Mouse (Mus musculus) heart, postnatal 36 days (tissue): Measurements from ENCODE around the gene Tulp3. TPM values are rescaled to one million over a fixed set of nuclear protein-coding genes. Genes with fewer than 3 reads are reported as not detected.

Experiments used
- DNase-seq, 2 experiments: peaks; one replicate each; pipeline ENCODE4 v3.0.0; 2021 to 2022
- intact Hi-C: fragments of 180-260 bp; cut with DNase I; formaldehyde crosslinking; loops from one replicate; pipeline ENCODE4 v1.15.1; 2025
- total RNA-seq, 2 experiments: library from RNA; stranded (reverse); gene quantifications; 2 replicates each; pipeline ENCODE4 v1.2.3; 2021

Tulp3 gene
- total RNA-seq, 2 experiments from 2014 or later = 6.4 to 7.6 TPM

DNA sequence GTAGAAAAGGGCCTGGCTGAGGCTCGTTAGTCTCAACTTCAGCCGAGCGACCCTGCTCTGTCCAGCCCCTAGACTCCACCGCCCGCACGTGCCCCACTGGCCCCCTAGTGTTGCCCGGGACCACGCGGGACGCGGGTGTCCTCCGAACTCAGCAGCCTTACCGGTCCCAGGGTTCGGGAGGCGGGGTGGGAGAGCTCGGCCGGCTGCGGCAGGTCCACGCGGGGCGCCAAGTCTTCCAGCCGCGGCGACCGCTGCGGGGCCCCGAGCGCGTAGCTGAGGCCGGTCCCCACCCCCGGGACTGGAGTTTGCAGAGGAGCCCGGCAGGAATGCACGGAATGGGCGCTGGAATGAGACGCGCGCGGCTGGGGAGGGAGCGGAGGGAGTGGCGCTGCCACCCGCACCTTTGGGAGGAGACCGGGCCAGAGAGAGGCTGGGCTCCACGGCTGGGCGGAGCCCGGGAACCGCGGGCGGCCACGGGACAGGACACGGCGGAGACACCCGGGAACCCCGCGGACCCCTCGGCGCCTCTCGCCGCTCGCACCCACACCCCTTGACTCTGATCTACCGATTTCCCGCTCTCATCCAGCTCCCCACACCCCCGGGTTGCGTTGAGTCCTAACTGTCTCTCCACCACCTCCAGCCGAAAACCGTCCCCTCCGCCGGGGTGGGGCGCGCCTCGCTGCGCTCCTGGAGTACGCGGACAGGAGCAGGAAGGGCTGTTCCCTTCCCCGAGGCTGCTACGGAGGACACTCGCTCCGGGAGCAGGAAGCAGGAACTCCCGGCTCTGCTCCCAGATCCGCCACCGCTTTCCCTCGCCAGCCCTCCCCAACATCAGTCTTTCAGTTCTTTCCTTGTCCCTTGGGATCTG is 55.3 kb downstream of the Tulp3 start, which contains the start of gene Tead4:
Tead4 (minus strand) TSS at position 690 of the 868 bp plus-strand sequence.
- DNase-seq = peak; percentile 71 to 83
- intact Hi-C loops = loop anchor here (10.0 kb wide), 1 partner anchor 336 kb away; no protein-coding TSS in a partner anchor

GRCm38 (mm10) chr6:128299292-128300133 is 56.1 kb downstream of the Tulp3 start:
- DNase-seq = peak in 1 of 2 experiments; percentile 12
- intact Hi-C loops = loop anchor here (5.0 to 10.0 kb wide), 2 partner anchors 37 to 335 kb away; no protein-coding TSS in a partner anchor

GRCm38 (mm10) chr6:128298246-128298645 is 57.4 kb downstream of the Tulp3 start:
- intact Hi-C loops = loop anchor here (5.0 kb wide), 1 partner anchor 36 kb away; no protein-coding TSS in a partner anchor

GRCm38 (mm10) chr6:128296750-128297393 is 58.8 kb downstream of the Tulp3 start:
- DNase-seq = peak in 1 of 2 experiments; percentile 36
- intact Hi-C loops = loop anchor here (5.0 kb wide), 1 partner anchor 35 kb away; no protein-coding TSS in a partner anchor

More at GRCm38 (mm10) chr6:128298246-128298645, 57.4 kb downstream of the Tulp3 start:
- no peak for DNase-seq

DNA sequence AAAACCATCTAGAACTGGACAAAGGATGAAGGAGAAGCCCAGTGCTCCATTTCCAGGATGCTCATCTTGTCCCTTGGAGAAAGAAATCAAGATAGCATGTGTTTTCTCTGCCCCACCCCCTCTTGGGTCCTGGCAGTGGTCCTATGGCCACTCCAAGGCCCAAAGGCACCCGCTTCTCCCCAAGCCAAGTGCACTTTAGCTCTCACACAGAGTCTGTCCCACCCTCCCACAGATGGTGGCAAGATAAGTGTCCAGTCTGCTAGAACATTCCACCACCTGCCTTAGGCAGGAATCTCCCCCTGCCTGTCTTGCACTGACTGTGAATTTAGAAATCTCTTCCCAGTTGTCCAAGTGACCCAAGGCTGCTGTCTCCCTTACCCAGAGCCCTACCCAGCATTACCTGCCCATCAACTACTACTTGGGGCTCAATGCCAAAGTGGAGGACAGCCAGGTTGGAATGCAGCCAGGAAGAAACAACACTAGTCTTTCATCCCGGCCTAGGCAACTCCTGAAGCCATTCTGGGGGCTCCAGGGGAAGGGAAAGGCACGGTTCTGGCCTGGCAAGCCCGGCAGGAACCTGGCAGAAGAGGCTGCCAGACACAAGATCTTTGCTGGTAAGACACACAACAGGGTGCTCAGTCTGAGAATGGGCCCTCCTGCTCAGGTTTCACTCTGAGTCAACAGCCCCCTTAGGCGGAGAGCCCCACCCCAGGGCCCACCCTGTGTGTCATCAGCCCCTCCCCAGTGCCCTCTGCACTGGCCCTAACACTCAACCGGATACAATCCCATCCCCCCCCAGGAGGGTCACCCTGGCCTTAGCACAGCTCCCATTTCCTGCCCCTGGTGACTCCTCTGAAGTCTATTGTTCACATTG is 59.5 kb downstream of the Tulp3 start:
- DNase-seq = peak; percentile 40 to 50
- intact Hi-C loops = loop anchor here (5.0 kb wide), 1 partner anchor 34 kb away; no protein-coding TSS in a partner anchor

DNA sequence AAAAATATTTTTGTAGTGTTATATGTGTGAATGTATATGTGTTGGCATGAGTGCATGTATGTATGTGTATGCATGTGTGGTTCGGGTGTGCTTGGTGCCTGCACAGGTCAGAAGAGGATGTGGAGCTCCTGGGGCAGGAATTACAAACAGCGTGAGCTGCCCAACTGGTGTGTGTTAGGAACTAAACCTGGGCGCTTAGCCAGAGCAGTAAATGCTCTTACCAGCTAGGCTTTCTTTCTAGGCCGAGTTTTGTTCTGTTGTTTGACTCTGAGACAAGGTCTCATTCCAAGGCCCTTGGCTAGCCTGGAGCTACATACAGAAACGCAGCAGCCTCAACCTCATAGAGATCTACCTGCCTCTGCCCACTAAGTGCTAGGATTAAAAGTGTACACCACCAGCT is 64.4 kb downstream of the Tulp3 start:
- intact Hi-C loops = no loop called here
- no peak for DNase-seq

DNA sequence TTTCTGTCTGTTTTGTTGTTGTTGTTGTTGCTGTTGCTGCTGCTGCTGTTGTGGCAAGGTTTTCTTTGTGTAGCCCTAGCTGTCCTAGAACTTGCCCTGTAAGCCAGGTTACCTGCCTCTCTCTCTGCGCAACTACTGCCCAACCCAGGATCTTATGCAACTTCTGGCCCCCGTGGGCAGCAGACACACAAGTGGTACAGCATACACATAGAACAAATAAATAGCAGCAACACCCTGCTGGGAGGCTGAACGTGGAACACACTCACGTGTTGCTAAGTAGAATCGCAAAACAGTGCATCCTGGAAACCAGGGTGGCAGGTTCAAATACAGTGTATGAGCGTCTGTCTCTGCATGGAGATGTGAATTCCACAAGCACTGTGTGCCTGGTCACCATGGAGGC is 67.0 kb downstream of the Tulp3 start:
- no peak for DNase-seq
- intact Hi-C loops = no loop called here

GRCm38 (mm10) chr6:128285792-128286430 is 69.7 kb downstream of the Tulp3 start:
- DNase-seq = peak; percentile 43 to 44
- intact Hi-C loops = no loop called here

- intact Hi-C loops = no loop called here
- DNase-seq = no peak
Measured at GRCm38 (mm10) chr6:128282126-128282525, 73.5 kb downstream of the Tulp3 start.

- intact Hi-C loops = no loop called here
- DNase-seq = no peak
Measured at GRCm38 (mm10) chr6:128280472-128281145, 75.0 kb downstream of the Tulp3 start.

GRCm38 (mm10) chr6:128279608-128280007 is 76.0 kb downstream of the Tulp3 start:
- intact Hi-C loops = no loop called here
- DNase-seq = no peak

DNA sequence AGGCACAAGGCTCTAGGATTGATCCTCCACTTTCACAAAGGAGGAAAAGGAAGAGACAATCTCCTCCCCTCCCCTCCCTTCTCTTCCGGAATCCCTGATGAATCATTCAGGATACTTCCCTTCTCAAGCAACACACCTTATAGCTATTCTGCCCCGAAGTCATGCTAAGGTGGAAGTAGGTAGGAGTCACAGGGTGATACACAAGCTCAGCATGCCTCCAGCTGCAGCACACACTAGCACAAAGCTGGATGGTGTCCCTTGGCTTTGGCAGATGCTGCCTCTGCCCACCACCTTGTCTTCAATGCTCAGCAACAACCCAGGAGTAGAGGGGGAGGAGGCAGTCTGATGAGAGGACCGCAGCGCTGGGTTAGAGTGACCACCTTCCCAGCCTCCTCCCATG is 76.6 kb downstream of the Tulp3 start:
- intact Hi-C loops = no loop called here
- DNase-seq = no peak

GRCm38 (mm10) chr6:128277132-128278085 is 78.2 kb downstream of the Tulp3 start:
- intact Hi-C loops = no loop called here

DNA sequence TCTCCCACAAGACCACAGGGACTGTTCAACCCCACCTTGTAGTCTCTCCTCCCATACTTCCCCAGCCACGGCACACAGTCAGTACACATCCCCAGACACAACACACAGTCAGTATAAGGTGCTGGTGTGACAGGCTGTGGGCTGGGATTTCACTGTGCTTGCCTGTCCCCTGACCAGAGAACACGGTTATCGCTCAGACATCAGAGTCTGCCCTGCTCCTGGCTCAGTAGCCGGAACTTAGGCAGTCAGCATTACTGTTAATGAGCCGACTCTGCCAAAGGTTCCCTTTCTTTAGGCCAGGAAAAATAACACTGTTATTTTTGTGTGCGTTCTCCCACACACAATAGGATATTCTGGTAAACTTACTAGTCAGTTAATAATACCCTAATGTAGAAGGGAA is 79.3 kb downstream of the Tulp3 start:
- intact Hi-C loops = no loop called here
- DNase-seq = no peak

More at GRCm38 (mm10) chr6:128277132-128278085, 78.2 kb downstream of the Tulp3 start:
- no peak for DNase-seq

GRCm38 (mm10) chr6:128275506-128276064 is 80.1 kb downstream of the Tulp3 start:
- peak; percentile 25 to 31 for DNase-seq
- intact Hi-C loops = no loop called here

DNA sequence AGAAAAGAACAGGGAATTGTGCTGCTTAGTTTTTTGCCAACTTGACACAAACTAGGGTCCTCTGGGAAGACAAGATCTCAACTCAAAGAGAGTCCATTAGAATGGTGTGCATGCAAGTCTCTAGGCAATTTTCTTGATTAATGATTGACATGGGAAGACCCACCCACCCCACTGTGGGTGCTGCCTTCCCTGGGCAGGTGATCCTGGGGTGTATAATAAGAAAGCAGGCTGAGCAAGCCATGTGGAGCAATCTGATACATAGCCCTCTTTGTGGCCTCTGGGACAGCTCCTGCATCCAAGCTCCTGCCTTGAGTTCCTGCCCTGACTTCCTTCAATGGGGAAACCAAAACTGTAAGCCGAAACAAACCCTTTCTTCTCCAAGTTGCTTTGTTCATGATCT is 82.1 kb downstream of the Tulp3 start:
- intact Hi-C loops = no loop called here
- DNase-seq = no peak

DNA sequence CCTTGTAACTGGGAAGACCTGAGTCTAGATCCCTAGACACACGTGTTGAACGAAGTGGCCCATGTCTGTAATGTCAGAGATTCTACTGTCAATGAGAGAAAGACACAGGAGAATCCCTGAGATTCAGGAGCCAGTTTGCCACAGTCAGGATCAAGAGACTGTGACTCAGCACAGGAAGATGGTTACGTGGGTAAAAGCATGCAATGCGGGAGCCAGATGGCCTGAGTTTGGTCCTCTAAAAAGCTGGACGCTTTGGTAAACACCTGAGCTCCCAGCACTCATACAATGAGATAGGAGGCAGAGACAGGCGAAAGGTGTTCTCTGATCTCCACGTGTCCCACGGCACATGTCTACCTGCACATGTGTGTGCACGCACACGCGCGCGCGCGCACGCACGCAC is 82.9 kb downstream of the Tulp3 start:
- intact Hi-C loops = no loop called here
- no peak for DNase-seq
